Mouse (Mus musculus) C2C12 (cell line): Measurements from ENCODE around the gene Polr2i.

Experiments used
- CEBPB ChIP-seq: IDR thresholded peaks from one replicate; pipeline ENCODE4 v1.6.1; 2011; ENCODE audit warnings: low read depth, mild to moderate bottlenecking, control low read depth, moderate library complexity
- CTCF ChIP-seq: IDR thresholded peaks from one replicate; pipeline ENCODE4 v1.5.1; 2011; ENCODE audit not compliant: control insufficient read depth, insufficient read depth, insufficient read length
- FOSL1 ChIP-seq: IDR thresholded peaks from one replicate; pipeline ENCODE4 v1.8.0; 2011; ENCODE audit warnings: mild to moderate bottlenecking, low read length; ENCODE audit not compliant: poor library complexity, insufficient read depth, severe bottlenecking
- MAX ChIP-seq: IDR thresholded peaks from one replicate; pipeline ENCODE4 v1.6.1; 2011; ENCODE audit warnings: mild to moderate bottlenecking, control low read depth
- MYOD1 ChIP-seq: IDR thresholded peaks from one replicate; pipeline ENCODE4 v1.6.1; 2011; ENCODE audit warnings: low read depth; ENCODE audit not compliant: control insufficient read depth, insufficient read length
- MYOG ChIP-seq: IDR thresholded peaks from one replicate; pipeline ENCODE4 v1.6.1; 2011; ENCODE audit not compliant: control insufficient read depth, insufficient read length; ENCODE audit errors: extremely low read depth
- USF1 ChIP-seq: IDR thresholded peaks from one replicate; pipeline ENCODE4 v1.6.1; 2011; ENCODE audit warnings: low read depth, mild to moderate bottlenecking, control low read depth, moderate library complexity

GRCm38 (mm10) chr7:30251956-30252954 is 20.5 kb downstream of the Polr2i start:
- no peak for TF ChIP-seq CTCF
- TF ChIP-seq FOSL1 = no peak
- TF ChIP-seq CEBPB = no peak
- no peak for TF ChIP-seq MAX
- TF ChIP-seq USF1 = no peak
- TF ChIP-seq MYOG = no peak
- no peak for TF ChIP-seq MYOD1
